Mouse (Mus musculus) liver, embryonic 13.5 days (tissue): ENCODE results near the gene Wt1. TPM values are rescaled to one million over a fixed set of nuclear protein-coding genes. Genes with fewer than 3 reads are reported as not detected.

Experiments used
- ATAC-seq: fragments of 200-750 bp; cut with Nextera tagmentation; 2 replicates; pipeline ENCODE4 v1.8.0; 2017; ENCODE audit warnings: low read depth, mild to moderate bottlenecking, moderate number of reproducible peaks, moderate library complexity
- DNase-seq: peaks from one replicate; pipeline ENCODE4 v3.0.0; 2022
- H3K27ac ChIP-seq: fragments of 300-500 bp; sonication (generic); 2 replicates; pipeline ENCODE4 v1.5.1; 2015; ENCODE audit warnings: moderate library complexity, mild to moderate bottlenecking, inconsistent platforms
- H3K27me3 ChIP-seq: fragments of 300-500 bp; sonication (generic); 2 replicates; pipeline ENCODE4 v1.6.1; 2015; ENCODE audit warnings: mild to moderate bottlenecking, inconsistent platforms
- H3K36me3 ChIP-seq: fragments of 300-500 bp; sonication (generic); 2 replicates; pipeline ENCODE4 v1.6.1; 2015; ENCODE audit warnings: mild to moderate bottlenecking, inconsistent platforms
- H3K4me1 ChIP-seq: fragments of 300-500 bp; sonication (generic); replicated peaks from 2 replicates; pipeline ENCODE4 v1.6.1; 2015; ENCODE audit warnings: inconsistent platforms
- H3K4me2 ChIP-seq: fragments of 300-500 bp; sonication (generic); 2 replicates; pipeline ENCODE4 v1.6.1; 2015; ENCODE audit warnings: inconsistent platforms, mild to moderate bottlenecking, moderate library complexity
- H3K4me3 ChIP-seq: fragments of 300-500 bp; sonication (generic); replicated peaks from 2 replicates; pipeline ENCODE4 v1.5.1; 2015; ENCODE audit warnings: mild to moderate bottlenecking, inconsistent platforms
- H3K9ac ChIP-seq: fragments of 300-500 bp; sonication (generic); 2 replicates; pipeline ENCODE4 v1.6.1; 2015; ENCODE audit warnings: mild to moderate bottlenecking, inconsistent platforms
- H3K9me3 ChIP-seq: fragments of 300-500 bp; sonication (generic); replicated peaks from 2 replicates; pipeline ENCODE4 v1.6.1; 2016; ENCODE audit warnings: inconsistent platforms
- WGBS: fragments of 180-500 bp; shearing (Covaris S2); methylation state at CpG from one replicate; pipeline ENCODE4 v1.1.7; 2015; ENCODE audit not compliant: insufficient replicate concordance; 5-methylcytosine and 5-hydroxymethylcytosine counted together
- polyA plus RNA-seq: library from polyadenylated mRNA; unstranded; fragments of >200 nt; fragmentation: Nextera tagmentation; extraction: Ambion mirVana; gene quantifications from 2 replicates; pipeline ENCODE4 v1.2.1, GENCODE M21; 2015

Wt1 gene
- 1.9 and 2.2 TPM in 2 replicates for polyA plus RNA-seq

GRCm38 (mm10) chr2:105126279-105126678 is at the start of gene Wt1:
TSS of gene Wt1 (plus strand) at chr2:105126529.
- Histone ChIP-seq H3K27ac (no peak within 1 kb of the TSS), H3K4me2 (peak within 1 kb of the TSS; percentile 46), H3K9me3 (no peaks in the 10 kb centered on the region), H3K4me1 (peaks cover 13% of the 10 kb centered on the region; the same call in 1 of the 2 replicates), H3K9ac (peak within 1 kb of the TSS; percentile 43), H3K4me3 (peak within 1 kb of the TSS; percentile 43), H3K36me3 (no peaks in the 10 kb centered on the region), H3K27me3 (peaks cover 99% of the 10 kb centered on the region)
- 2% methylated on average over 21 of the region's 25 CpGs for WGBS
- ATAC-seq (0 out of 2 replicates have a peak, but pooled peaks have one; percentile 36), DNase-seq (no peak)

- WGBS = 74% methylated on average over 7 of the region's 7 CpGs
- no peaks in the 10 kb centered on the region for H3K9me3 ChIP-seq
- no peaks in the 10 kb centered on the region for H3K27me3 ChIP-seq
- ATAC-seq (no peak), DNase-seq (no peak)
- H3K27ac ChIP-seq = no peak overlapping the region
- no peaks in the 10 kb centered on the region for H3K36me3 ChIP-seq
- H3K4me1 ChIP-seq = no peaks in the 10 kb centered on the region
- H3K4me2 ChIP-seq = no peak overlapping the region
- H3K4me3 ChIP-seq = no peak overlapping the region
- no peak overlapping the region for H3K9ac ChIP-seq
These were observed 49.2 kb upstream of the Wt1 start for GRCm38 (mm10) chr2:105077151-105077550.

DNA sequence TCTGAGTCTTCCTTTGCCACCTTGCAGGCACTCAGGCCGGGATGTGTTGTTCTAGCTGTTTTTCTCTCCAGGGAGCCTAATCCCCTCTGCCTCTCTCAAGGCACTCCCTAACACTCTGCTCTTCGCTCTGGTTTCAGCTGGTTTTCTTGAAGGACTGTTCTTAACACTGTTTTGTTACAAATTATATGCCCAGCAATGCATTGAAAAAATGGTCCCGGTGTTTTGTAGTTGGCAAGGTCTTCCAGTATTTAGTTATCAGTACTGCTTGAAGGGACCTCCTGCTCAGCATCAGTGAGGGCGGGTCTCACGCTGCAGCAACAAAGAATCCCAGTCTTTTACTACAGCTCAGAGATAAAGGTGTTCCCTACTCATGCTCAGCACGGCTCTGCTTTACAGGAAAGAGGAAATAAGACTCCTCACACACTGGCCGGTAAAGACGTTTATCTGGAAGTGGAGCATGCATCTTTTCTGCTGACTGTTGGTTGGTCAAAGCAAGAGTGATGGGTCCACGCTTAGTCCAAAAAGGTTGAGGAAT is 44.0 kb upstream of the Wt1 start:
- DNase-seq (no peak), ATAC-seq (no peak)
- H3K36me3 ChIP-seq = no peaks in the 10 kb centered on the region
- no peak overlapping the region for H3K4me2 ChIP-seq
- H3K4me3 ChIP-seq = no peak overlapping the region
- no peaks in the 10 kb centered on the region for H3K9me3 ChIP-seq
- no peak overlapping the region for H3K27ac ChIP-seq
- H3K9ac ChIP-seq = no peak overlapping the region
- H3K4me1 ChIP-seq = no peaks in the 10 kb centered on the region
- WGBS = 19% methylated on average over 9 of the region's 9 CpGs
- no peaks in the 10 kb centered on the region for H3K27me3 ChIP-seq

GRCm38 (mm10) chr2:105084035-105084434 is 42.3 kb upstream of the Wt1 start:
- Histone ChIP-seq H3K4me3 (no peak overlapping the region), H3K9me3 (no peaks in the 10 kb centered on the region), H3K27ac (no peak overlapping the region), H3K36me3 (no peaks in the 10 kb centered on the region), H3K4me1 (no peaks in the 10 kb centered on the region), H3K9ac (no peak overlapping the region), H3K4me2 (no peak overlapping the region), H3K27me3 (no peaks in the 10 kb centered on the region)
- DNase-seq (no peak), ATAC-seq (no peak)
- WGBS = 54% methylated on average over 4 of the region's 4 CpGs

DNA sequence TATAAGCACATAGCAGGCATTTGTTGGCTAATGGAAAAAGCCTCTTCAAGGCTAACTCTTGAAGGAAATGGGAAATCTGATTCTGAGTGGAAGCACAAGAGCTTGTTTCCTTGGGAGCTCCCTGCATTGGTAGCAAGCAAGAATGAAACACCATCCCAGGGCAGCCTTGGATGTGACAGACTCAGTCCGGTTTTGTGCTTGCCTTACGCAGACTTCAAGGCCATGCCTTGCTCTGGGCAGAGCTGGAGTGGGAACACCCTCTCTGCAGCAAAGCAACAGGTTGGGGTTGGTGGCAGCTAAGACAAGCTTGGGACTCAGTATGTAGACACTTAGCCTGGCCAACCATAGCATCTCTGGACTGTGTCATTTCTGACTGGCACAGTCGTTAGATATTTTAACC is 40.2 kb upstream of the Wt1 start:
- Histone ChIP-seq H3K4me1 (no peaks in the 10 kb centered on the region), H3K9me3 (no peaks in the 10 kb centered on the region), H3K4me3 (no peak overlapping the region), H3K36me3 (no peaks in the 10 kb centered on the region), H3K27me3 (no peaks in the 10 kb centered on the region), H3K27ac (no peak overlapping the region), H3K9ac (no peak overlapping the region), H3K4me2 (no peak overlapping the region)
- no peak for ATAC-seq
- WGBS = 81% methylated on average over 3 of the region's 3 CpGs
- no peak for DNase-seq

GRCm38 (mm10) chr2:105088005-105088404 is 38.3 kb upstream of the Wt1 start:
- Histone ChIP-seq H3K27ac (no peak overlapping the region), H3K4me1 (no peaks in the 10 kb centered on the region), H3K9me3 (no peaks in the 10 kb centered on the region), H3K27me3 (no peaks in the 10 kb centered on the region), H3K9ac (no peak overlapping the region), H3K36me3 (no peaks in the 10 kb centered on the region), H3K4me2 (no peak overlapping the region), H3K4me3 (no peak overlapping the region)
- ATAC-seq (peak; percentile 45; the same call in 1 of the 2 replicates), DNase-seq (no peak)
- WGBS = 43% methylated on average over 3 of the region's 3 CpGs

DNA sequence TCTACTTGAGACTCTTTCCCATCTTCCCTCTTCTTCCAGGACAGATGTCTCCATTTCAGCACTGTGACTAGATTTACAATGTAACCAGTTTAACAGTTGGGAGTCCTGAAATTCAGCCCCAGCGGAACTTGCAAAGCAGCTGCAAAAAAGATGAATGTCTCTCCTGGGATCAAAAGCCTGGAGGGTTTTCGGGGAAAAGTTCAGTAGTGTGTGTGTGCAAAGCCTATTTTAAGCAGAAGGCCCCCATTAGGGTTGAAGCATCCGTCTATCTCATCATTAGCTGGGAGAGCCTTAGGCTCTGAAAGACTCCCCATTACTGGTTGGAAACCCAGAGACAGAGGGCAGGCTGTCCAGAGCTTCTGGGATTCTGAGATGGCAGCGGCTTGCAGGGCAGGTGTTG is 37.2 kb upstream of the Wt1 start:
- Histone ChIP-seq H3K27me3 (no peaks in the 10 kb centered on the region), H3K4me3 (no peak overlapping the region), H3K36me3 (no peaks in the 10 kb centered on the region), H3K27ac (no peak overlapping the region), H3K4me2 (no peak overlapping the region), H3K4me1 (no peaks in the 10 kb centered on the region), H3K9ac (no peak overlapping the region), H3K9me3 (no peaks in the 10 kb centered on the region)
- DNase-seq (no peak), ATAC-seq (no peak)
- WGBS = 64% methylated on average over 4 of the region's 4 CpGs

- no peaks in the 10 kb centered on the region for H3K36me3 ChIP-seq
- no peak for DNase-seq
- no peak overlapping the region for H3K4me3 ChIP-seq
- no peak overlapping the region for H3K27ac ChIP-seq
- H3K9ac ChIP-seq = no peak overlapping the region
- no peaks in the 10 kb centered on the region for H3K27me3 ChIP-seq
- ATAC-seq = no peak
- no peak overlapping the region for H3K4me2 ChIP-seq
- no peaks in the 10 kb centered on the region for H3K9me3 ChIP-seq
- no peaks in the 10 kb centered on the region for H3K4me1 ChIP-seq
- WGBS = 47% methylated on average over 7 of the region's 7 CpGs
These were observed 36.5 kb upstream of the Wt1 start for GRCm38 (mm10) chr2:105089581-105090508.

GRCm38 (mm10) chr2:105090991-105091390 is 35.3 kb upstream of the Wt1 start:
- Histone ChIP-seq H3K4me1 (no peaks in the 10 kb centered on the region), H3K9ac (no peak overlapping the region), H3K9me3 (no peaks in the 10 kb centered on the region), H3K27ac (no peak overlapping the region), H3K36me3 (no peaks in the 10 kb centered on the region), H3K4me3 (no peak overlapping the region), H3K4me2 (no peak overlapping the region), H3K27me3 (no peaks in the 10 kb centered on the region)
- 63% methylated on average over 5 of the region's 5 CpGs for WGBS
- no peak for DNase-seq
- no peak for ATAC-seq

GRCm38 (mm10) chr2:105091718-105092117 is 34.6 kb upstream of the Wt1 start, which contains the start of gene Gm11060:
TSS of gene Gm11060 (plus strand) at chr2:105092018.
- no peak within 1 kb of the TSS for H3K4me2 ChIP-seq
- H3K27me3 ChIP-seq = no peaks in the 10 kb centered on the region
- 56% methylated on average over 2 of the region's 2 CpGs for WGBS
- H3K9ac ChIP-seq = no peak within 1 kb of the TSS
- no peaks in the 10 kb centered on the region for H3K4me1 ChIP-seq
- DNase-seq (no peak), ATAC-seq (no peak)
- H3K36me3 ChIP-seq = no peaks in the 10 kb centered on the region
- H3K27ac ChIP-seq = no peak within 1 kb of the TSS
- no peak within 1 kb of the TSS for H3K4me3 ChIP-seq
- H3K9me3 ChIP-seq = no peaks in the 10 kb centered on the region

DNA sequence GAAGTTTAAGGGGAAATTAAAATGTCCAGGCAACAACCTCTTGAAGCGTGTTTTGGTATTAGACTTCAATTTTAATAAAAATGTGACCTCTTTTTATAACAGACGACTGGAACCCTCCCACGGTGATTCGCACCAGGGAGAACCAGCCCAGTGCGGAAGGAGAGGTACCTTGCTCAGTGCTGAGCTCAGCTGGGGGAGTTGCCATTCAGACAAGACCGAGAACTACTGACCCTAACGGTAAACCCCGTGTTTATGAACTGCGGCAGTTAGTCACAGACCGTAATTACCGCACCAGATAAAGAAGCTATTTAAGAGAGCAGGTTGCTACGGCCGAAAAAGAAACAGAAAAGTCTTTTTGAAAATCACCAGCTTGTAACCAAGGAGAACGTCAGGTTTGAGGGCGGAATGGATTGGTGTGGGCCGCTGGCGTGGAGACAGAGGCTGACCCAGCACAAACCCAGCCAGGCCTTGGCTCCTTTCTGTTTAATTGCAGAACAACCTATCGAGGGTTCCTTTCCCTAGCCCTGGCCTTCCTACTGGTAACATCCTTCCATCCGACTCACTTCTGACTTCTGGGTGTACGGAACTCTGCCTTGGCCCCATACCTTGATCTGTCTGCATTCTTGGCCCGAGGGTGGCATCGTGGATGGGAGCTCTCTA is 28.9 kb upstream of the Wt1 start:
- Histone ChIP-seq H3K9me3 (no peaks in the 10 kb centered on the region), H3K27ac (no peak overlapping the region), H3K4me1 (no peaks in the 10 kb centered on the region), H3K4me3 (no peak overlapping the region), H3K9ac (no peak overlapping the region), H3K4me2 (no peak overlapping the region), H3K36me3 (no peaks in the 10 kb centered on the region), H3K27me3 (no peaks in the 10 kb centered on the region)
- ATAC-seq (no peak), DNase-seq (no peak)
- WGBS = 81% methylated on average over 22 of the region's 22 CpGs
